Comparison of ENCODE assay signal across 14 mouse cellular contexts in genomic region chr2:29501381-29501780, GRCm38 (mm10).
"Had no signal": no experiment of that assay in that cellular context is flagged by ENCODE, and none has a peak within 500 bp of the region (broad histone marks: within the 10 kb centered on the region; RNA-seq: fewer than 3 reads in every experiment).

No protein-coding gene starts in this region.

- H3K9ac ChIP-seq: lung, embryonic 14.5 days; midbrain, embryonic 13.5 days; midbrain, embryonic 15.5 days; neural tube, embryonic 12.5 days; stomach, embryonic 15.5 days had no signal

- H3K4me2 ChIP-seq: lung, embryonic 14.5 days; midbrain, embryonic 13.5 days; midbrain, embryonic 15.5 days; neural tube, embryonic 12.5 days; stomach, embryonic 15.5 days had no signal

- H3K27me3 ChIP-seq: midbrain, embryonic 13.5 days; midbrain, embryonic 15.5 days; neural tube, embryonic 12.5 days; stomach, embryonic 15.5 days had no signal

- H3K36me3 ChIP-seq: midbrain, embryonic 10.5 days; midbrain, embryonic 15.5 days; neural tube, embryonic 12.5 days; stomach, embryonic 15.5 days had no signal

- H3K4me3 ChIP-seq: midbrain, embryonic 10.5 days; midbrain, embryonic 13.5 days; midbrain, embryonic 15.5 days; neural tube, embryonic 12.5 days; stomach, embryonic 15.5 days had no signal

- ATAC-seq: midbrain, embryonic 13.5 days; midbrain, embryonic 15.5 days had no signal

- H3K9me3 ChIP-seq: midbrain, embryonic 10.5 days; midbrain, embryonic 13.5 days; midbrain, embryonic 15.5 days; neural tube, embryonic 12.5 days; stomach, embryonic 15.5 days had no signal

- DNase-seq: lung, adult 18-20 months; lung, embryonic 14.5 days; lung, postnatal 10 days; lung, postnatal 4 days; right cerebral cortex, postnatal 14 days; thymus, adult 2 months; thymus, postnatal 25 days; thymus, postnatal 4 days had no signal

- H3K27ac ChIP-seq: midbrain, embryonic 10.5 days; midbrain, embryonic 13.5 days; neural tube, embryonic 12.5 days; stomach, embryonic 15.5 days; stomach, postnatal 0 days had no signal

- H3K4me1 ChIP-seq: stomach, embryonic 15.5 days had no signal
